Mouse (Mus musculus): ENCODE measurements around the gene B4galt5. TPM values are rescaled to one million over a fixed set of nuclear protein-coding genes. Genes with fewer than 3 reads are reported as not detected.

Gene B4galt5
- polyA plus RNA-seq, 1 experiment: 70.0 TPM

DNA sequence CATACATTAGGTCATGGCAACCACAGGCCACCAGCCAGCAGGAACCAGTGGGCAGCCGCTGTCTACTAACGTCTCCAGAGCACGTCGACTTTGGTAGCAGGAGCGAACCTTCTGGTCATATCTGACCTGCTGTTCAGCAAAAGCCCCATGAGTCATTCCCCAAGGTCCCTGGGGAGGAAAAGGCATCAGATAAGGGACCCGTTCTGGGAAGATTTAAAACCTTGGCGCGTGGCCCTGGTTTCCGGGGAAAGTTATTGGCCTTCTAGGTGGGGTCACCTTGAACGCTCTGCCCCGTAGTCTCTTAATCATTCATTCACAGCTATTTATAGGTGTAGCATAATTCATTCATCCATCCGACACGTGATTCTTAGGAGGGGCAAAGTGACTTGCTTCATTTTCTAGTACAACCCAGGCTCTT, 34.7 kb upstream of the B4galt5 start:
- Histone ChIP-seq H3K36me3 (ENCODE audit: control insufficient read depth, insufficient read depth) (no peaks in the 10 kb centered on the region), H3K4me2 (ENCODE audit: low read depth) (peak overlapping the region; percentile 62), H3ac (ENCODE audit: control insufficient read depth, insufficient read length) (no peak overlapping the region), H3K4me3 (no peak overlapping the region), H3K79me2 (ENCODE audit: control insufficient read depth, insufficient read depth) (no peaks in the 10 kb centered on the region), H3K27me3 (ENCODE audit: control insufficient read depth, insufficient read depth, insufficient read length) (no peaks in the 10 kb centered on the region)
- TF ChIP-seq CEBPB (IDR thresholded peaks at IDR 0.05; ENCODE audit: insufficient read depth, poor library complexity, severe bottlenecking) (no peak), MAX (IDR thresholded peaks at IDR 0.05; ENCODE audit: low read depth) (no peak), REST (IDR thresholded peaks at IDR 0.05; ENCODE audit: insufficient read depth, insufficient read length) (no peak), TCF3 (IDR thresholded peaks at IDR 0.05; ENCODE audit: insufficient read length, low read depth) (no peak), USF1 (IDR thresholded peaks at IDR 0.05; ENCODE audit: low read depth) (peak; percentile 75), TCF12 (IDR thresholded peaks at IDR 0.05; ENCODE audit: insufficient read depth, poor library complexity, severe bottlenecking) (no peak), POLR2A (IDR thresholded peaks at IDR 0.05; ENCODE audit: insufficient read length, low read depth) (no peak), MYOD1 (IDR thresholded peaks at IDR 0.05; ENCODE audit: control insufficient read depth in 1 of 3, insufficient read length in 2 of 3, low read depth in 2 of 3) (peak in 1 of 3 experiments; percentile 37), SRF (IDR thresholded peaks at IDR 0.05; ENCODE audit: control insufficient read depth, insufficient read length, low read depth) (no peak), POLR2AphosphoS2 (IDR thresholded peaks at IDR 0.05; ENCODE audit: insufficient read length, low read depth) (no peak), MYOG (IDR thresholded peaks at IDR 0.05; ENCODE audit: control insufficient read depth in 1 of 3, insufficient read depth in 1 of 3, insufficient read length in 2 of 3, low read depth in 2 of 3) (peak in 1 of 3 experiments; percentile 44), E2F4 (IDR thresholded peaks at IDR 0.05; ENCODE audit: insufficient read depth) (no peak)

DNA sequence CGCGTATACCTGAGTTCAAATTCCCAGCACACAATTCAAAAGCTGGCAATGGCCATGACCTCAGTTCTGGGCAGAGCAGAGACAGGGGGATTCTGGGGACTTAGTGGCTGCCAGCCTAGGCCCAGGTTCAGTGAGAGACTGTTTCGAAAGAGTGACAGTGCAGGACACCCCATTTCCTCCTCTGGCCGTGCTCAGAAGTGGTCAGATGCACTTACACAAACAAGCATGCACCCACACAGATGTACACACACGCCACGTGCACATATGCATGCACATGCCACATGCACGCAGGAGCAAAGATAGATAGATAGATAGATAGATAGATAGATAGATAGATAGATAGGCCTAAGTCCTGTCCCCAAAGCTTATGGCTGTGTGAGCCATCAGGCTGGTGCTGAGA, 33.4 kb upstream of the B4galt5 start:
- Histone ChIP-seq H3ac (ENCODE audit: control insufficient read depth, insufficient read length) (no peak overlapping the region), H3K4me2 (ENCODE audit: low read depth) (no peak overlapping the region), H3K27me3 (ENCODE audit: control insufficient read depth, insufficient read depth, insufficient read length) (no peaks in the 10 kb centered on the region), H3K79me2 (ENCODE audit: control insufficient read depth, insufficient read depth) (no peaks in the 10 kb centered on the region), H3K4me3 (no peak overlapping the region), H3K36me3 (ENCODE audit: control insufficient read depth, insufficient read depth) (no peaks in the 10 kb centered on the region)
- TF ChIP-seq TCF12 (IDR thresholded peaks at IDR 0.05; ENCODE audit: insufficient read depth, poor library complexity, severe bottlenecking) (no peak), MYOD1 (IDR thresholded peaks at IDR 0.05; ENCODE audit: control insufficient read depth in 1 of 3, insufficient read length in 2 of 3, low read depth in 2 of 3) (no peak), REST (IDR thresholded peaks at IDR 0.05; ENCODE audit: insufficient read depth, insufficient read length) (no peak), SRF (IDR thresholded peaks at IDR 0.05; ENCODE audit: control insufficient read depth, insufficient read length, low read depth) (no peak), MYOG (IDR thresholded peaks at IDR 0.05; ENCODE audit: control insufficient read depth in 1 of 3, insufficient read depth in 1 of 3, insufficient read length in 2 of 3, low read depth in 2 of 3) (no peak), POLR2AphosphoS2 (IDR thresholded peaks at IDR 0.05; ENCODE audit: insufficient read length, low read depth) (no peak), MAX (IDR thresholded peaks at IDR 0.05; ENCODE audit: low read depth) (no peak), E2F4 (IDR thresholded peaks at IDR 0.05; ENCODE audit: insufficient read depth) (no peak), TCF3 (IDR thresholded peaks at IDR 0.05; ENCODE audit: insufficient read length, low read depth) (no peak), CEBPB (IDR thresholded peaks at IDR 0.05; ENCODE audit: insufficient read depth, poor library complexity, severe bottlenecking) (no peak), USF1 (IDR thresholded peaks at IDR 0.05; ENCODE audit: low read depth) (no peak)

DNA sequence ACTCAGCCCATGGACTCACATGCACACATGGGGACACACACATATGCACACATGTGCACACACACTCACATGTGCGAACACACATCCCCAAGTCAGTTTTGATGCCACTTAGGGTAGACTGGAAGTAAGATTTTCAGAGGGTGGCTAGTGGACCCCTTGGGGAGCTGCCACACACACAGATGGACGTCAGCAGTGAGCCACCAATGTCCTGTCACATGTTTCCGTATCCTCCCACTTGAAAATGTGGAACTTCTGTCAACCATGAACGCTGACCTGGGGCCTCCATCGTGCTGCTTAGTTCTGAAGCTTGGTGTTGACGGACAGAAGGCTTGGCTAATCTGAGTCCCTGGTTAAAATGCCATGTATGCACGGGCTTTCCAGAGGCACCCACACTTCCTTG, 32.6 kb upstream of the B4galt5 start:
- Histone ChIP-seq H3K79me2 (ENCODE audit: control insufficient read depth, insufficient read depth) (no peaks in the 10 kb centered on the region), H3ac (ENCODE audit: control insufficient read depth, insufficient read length) (no peak overlapping the region), H3K27me3 (ENCODE audit: control insufficient read depth, insufficient read depth, insufficient read length) (no peaks in the 10 kb centered on the region), H3K36me3 (ENCODE audit: control insufficient read depth, insufficient read depth) (no peaks in the 10 kb centered on the region), H3K4me3 (no peak overlapping the region), H3K4me2 (ENCODE audit: low read depth) (no peak overlapping the region)
- TF ChIP-seq POLR2A (IDR thresholded peaks at IDR 0.05; ENCODE audit: insufficient read length, low read depth): no peak
- TF ChIP-seq TCF12 (IDR thresholded peaks at IDR 0.05; ENCODE audit: insufficient read depth, poor library complexity, severe bottlenecking): no peak
- TF ChIP-seq SRF (IDR thresholded peaks at IDR 0.05; ENCODE audit: control insufficient read depth, insufficient read length, low read depth): no peak
- no peak for TF ChIP-seq MYOD1 (IDR thresholded peaks at IDR 0.05; ENCODE audit: control insufficient read depth in 1 of 3, insufficient read length in 2 of 3, low read depth in 2 of 3)
- TF ChIP-seq REST (IDR thresholded peaks at IDR 0.05; ENCODE audit: insufficient read depth, insufficient read length): no peak
- no peak for TF ChIP-seq MAX (IDR thresholded peaks at IDR 0.05; ENCODE audit: low read depth)
- no peak for TF ChIP-seq MYOG (IDR thresholded peaks at IDR 0.05; ENCODE audit: control insufficient read depth in 1 of 3, insufficient read depth in 1 of 3, insufficient read length in 2 of 3, low read depth in 2 of 3)
- no peak for TF ChIP-seq USF1 (IDR thresholded peaks at IDR 0.05; ENCODE audit: low read depth)
- TF ChIP-seq POLR2AphosphoS2 (IDR thresholded peaks at IDR 0.05; ENCODE audit: insufficient read length, low read depth): no peak
- TF ChIP-seq CEBPB (IDR thresholded peaks at IDR 0.05; ENCODE audit: insufficient read depth, poor library complexity, severe bottlenecking): no peak
- TF ChIP-seq E2F4 (IDR thresholded peaks at IDR 0.05; ENCODE audit: insufficient read depth): no peak
- TF ChIP-seq TCF3 (IDR thresholded peaks at IDR 0.05; ENCODE audit: insufficient read length, low read depth): no peak

DNA sequence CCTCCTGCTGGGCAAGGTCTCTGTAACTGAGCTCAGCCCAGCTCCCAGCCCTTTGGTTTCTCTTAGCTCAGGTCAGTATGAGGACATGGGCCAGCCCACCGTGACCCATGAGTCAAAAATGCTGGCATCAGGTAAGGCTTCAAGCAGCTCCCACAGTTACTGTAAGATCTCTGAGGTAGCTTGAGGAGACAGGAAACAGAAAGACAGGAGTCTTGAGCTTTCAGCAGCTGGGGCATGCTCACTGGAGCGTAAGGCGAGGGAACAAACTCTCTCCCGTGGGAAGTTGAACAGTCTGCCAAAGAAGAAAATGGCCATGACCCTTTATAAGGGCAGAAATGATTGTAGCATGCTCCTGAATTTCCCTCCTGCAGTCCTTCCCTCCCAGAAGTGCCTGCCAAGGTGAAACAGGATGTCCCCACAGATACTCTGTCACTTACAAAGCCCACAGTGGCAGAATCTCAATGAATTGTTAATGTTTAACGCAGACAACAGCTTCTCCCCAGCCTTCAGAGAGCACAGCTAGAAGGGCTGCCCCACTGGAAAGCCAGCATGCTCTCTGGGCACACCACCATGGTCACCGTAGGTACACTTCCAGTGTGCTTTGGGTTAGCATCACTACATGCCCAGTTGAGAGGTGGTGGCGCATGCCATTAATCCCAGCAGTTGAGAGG, 31.8 kb upstream of the B4galt5 start:
- Histone ChIP-seq H3K79me2 (ENCODE audit: control insufficient read depth, insufficient read depth) (no peaks in the 10 kb centered on the region), H3ac (ENCODE audit: control insufficient read depth, insufficient read length) (no peak overlapping the region), H3K4me3 (no peak overlapping the region), H3K36me3 (ENCODE audit: control insufficient read depth, insufficient read depth) (no peaks in the 10 kb centered on the region), H3K27me3 (ENCODE audit: control insufficient read depth, insufficient read depth, insufficient read length) (no peaks in the 10 kb centered on the region), H3K4me2 (ENCODE audit: low read depth) (no peak overlapping the region)
- no peak for TF ChIP-seq CEBPB (IDR thresholded peaks at IDR 0.05; ENCODE audit: insufficient read depth, poor library complexity, severe bottlenecking)
- no peak for TF ChIP-seq SRF (IDR thresholded peaks at IDR 0.05; ENCODE audit: control insufficient read depth, insufficient read length, low read depth)
- TF ChIP-seq E2F4 (IDR thresholded peaks at IDR 0.05; ENCODE audit: insufficient read depth): no peak
- no peak for TF ChIP-seq MYOD1 (IDR thresholded peaks at IDR 0.05; ENCODE audit: control insufficient read depth in 1 of 3, insufficient read length in 2 of 3, low read depth in 2 of 3)
- no peak for TF ChIP-seq REST (IDR thresholded peaks at IDR 0.05; ENCODE audit: insufficient read depth, insufficient read length)
- TF ChIP-seq MYOG (IDR thresholded peaks at IDR 0.05; ENCODE audit: control insufficient read depth in 1 of 3, insufficient read depth in 1 of 3, insufficient read length in 2 of 3, low read depth in 2 of 3): no peak
- no peak for TF ChIP-seq TCF3 (IDR thresholded peaks at IDR 0.05; ENCODE audit: insufficient read length, low read depth)
- TF ChIP-seq POLR2A (IDR thresholded peaks at IDR 0.05; ENCODE audit: insufficient read length, low read depth): no peak
- TF ChIP-seq POLR2AphosphoS2 (IDR thresholded peaks at IDR 0.05; ENCODE audit: insufficient read length, low read depth): no peak
- no peak for TF ChIP-seq TCF12 (IDR thresholded peaks at IDR 0.05; ENCODE audit: insufficient read depth, poor library complexity, severe bottlenecking)
- TF ChIP-seq MAX (IDR thresholded peaks at IDR 0.05; ENCODE audit: low read depth): no peak
- TF ChIP-seq USF1 (IDR thresholded peaks at IDR 0.05; ENCODE audit: low read depth): no peak

Measured in myocyte (in vitro differentiated cells).